ENCODE assay signal across 22 mouse cellular contexts in genomic region chr17:12143948-12144364, GRCm38 (mm10). TPM values are rescaled to one million over a fixed set of nuclear protein-coding genes. Genes with fewer than 3 reads are reported as not detected.
DNase-seq lines count a peak whose midpoint lies in the region; ATAC-seq and TF ChIP-seq lines count a peak whose summit lies in the region.
"Had no signal": no experiment of that assay in that cellular context is flagged by ENCODE, and none has a peak within 500 bp of the region (broad histone marks: within the 10 kb centered on the region; RNA-seq: fewer than 3 reads in every experiment).

No protein-coding gene starts in this region.

- no peak overlapping the region for H3K4me2 ChIP-seq in embryonic facial prominence, embryonic 14.5 days (ENCODE audit: low read depth, low read length)
- H3K4me2 ChIP-seq in liver, postnatal 0 days (ENCODE audit: low read depth, low read length) = no peak overlapping the region
- H3K4me2 ChIP-seq: hindbrain, embryonic 13.5 days; limb, embryonic 12.5 days had no signal

- H3K36me3 ChIP-seq in embryonic facial prominence, embryonic 14.5 days (ENCODE audit: control insufficient read depth, insufficient read depth, low read length) = peaks cover 5% of the 10 kb centered on the region; the same call in 1 of the 2 replicates
- H3K36me3 ChIP-seq in embryonic facial prominence, embryonic 10.5 days (replicated peaks) = peaks cover 49% of the 10 kb centered on the region
- H3K36me3 ChIP-seq in liver, adult 2 months (ENCODE audit: control insufficient read depth, insufficient read depth, low read length) = no peaks in the 10 kb centered on the region
- H3K36me3 ChIP-seq in liver, postnatal 0 days (replicated peaks; ENCODE audit: insufficient read depth, low read length) = no peaks in the 10 kb centered on the region

- WGBS in embryonic facial prominence, embryonic 14.5 days = 66% methylated on average over 5 of the region's 5 CpGs
- 94% methylated on average over 5 of the region's 5 CpGs for WGBS in embryonic facial prominence, embryonic 10.5 days
- 85% methylated on average over 5 of the region's 5 CpGs for WGBS in liver, adult 2 months
- 93% methylated on average over 5 of the region's 5 CpGs for WGBS in liver, postnatal 0 days (ENCODE audit: insufficient replicate concordance)
- WGBS in olfactory bulb, adult 2 months = 41% methylated on average over 5 of the region's 5 CpGs

- H3K9me3 ChIP-seq in embryonic facial prominence, embryonic 14.5 days (ENCODE audit: control insufficient read depth, low read length) = no peaks in the 10 kb centered on the region
- 0 out of 2 replicates have a peak, but pooled peaks cover 3% of the 10 kb centered on the region for H3K9me3 ChIP-seq in embryonic facial prominence, embryonic 10.5 days
- H3K9me3 ChIP-seq in liver, postnatal 0 days (ENCODE audit: low read length) = no peaks in the 10 kb centered on the region
- H3K9me3 ChIP-seq: hindbrain, embryonic 13.5 days; limb, embryonic 12.5 days; midbrain, embryonic 10.5 days had no signal

- H3K27me3 ChIP-seq in embryonic facial prominence, embryonic 14.5 days (replicated peaks; ENCODE audit: control insufficient read depth, insufficient read depth, low read length) = no peaks in the 10 kb centered on the region
- H3K27me3 ChIP-seq in embryonic facial prominence, embryonic 10.5 days (replicated peaks; ENCODE audit: low read depth, poor library complexity, severe bottlenecking) = no peaks in the 10 kb centered on the region
- no peaks in the 10 kb centered on the region for H3K27me3 ChIP-seq in liver, adult 2 months (ENCODE audit: control insufficient read depth, insufficient read depth, low read length)
- no peaks in the 10 kb centered on the region for H3K27me3 ChIP-seq in liver, postnatal 0 days (ENCODE audit: insufficient read depth, low read length)
- H3K27me3 ChIP-seq: hindbrain, embryonic 13.5 days; limb, embryonic 12.5 days had no signal

- no peak for ATAC-seq in embryonic facial prominence, embryonic 14.5 days (ENCODE audit: low read depth)
- no peak for ATAC-seq in liver, postnatal 0 days
- ATAC-seq: activated CD4-positive, CD25-positive, alpha-beta regulatory T cell, adult 4 months had no signal

- no peak for TF ChIP-seq EP300 in liver, postnatal 0 days (IDR thresholded peaks at IDR 0.05; ENCODE audit: low read depth)

- TF ChIP-seq POLR2A in liver, adult 2 months (IDR thresholded peaks at IDR 0.05; ENCODE audit: extremely low read depth, insufficient read depth, low read length) = no peak
- TF ChIP-seq POLR2A in olfactory bulb, adult 2 months (IDR thresholded peaks at IDR 0.05; ENCODE audit: insufficient read depth, low read depth, low read length) = no peak

- peak; percentile 52 for DNase-seq in embryonic facial prominence, embryonic 14.5 days (ENCODE audit: low spot score)
- DNase-seq in embryonic facial prominence, embryonic 10.5 days (ENCODE audit: low spot score) = no peak
- peak; percentile 17 for DNase-seq in liver, adult 2 months (ENCODE audit: extremely low read depth, low read depth, low spot score)
- no peak for DNase-seq in liver, postnatal 0 days
- peak; percentile 64 for DNase-seq in Muller cell, postnatal 12 days (ENCODE audit: inconsistent ontology term)
- no peak for DNase-seq in embryo, embryonic 10.5 days (ENCODE audit: low spot score)
- no peak for DNase-seq in heart, postnatal 10 days
- DNase-seq: adrenal gland, postnatal 14 days; cerebellum, adult 11 months; cerebellum, postnatal 10 days; embryo, embryonic 11 days; gastrocnemius, postnatal 36 days; kidney, adult 9 months; kidney, postnatal 36 days; right cerebral cortex, postnatal 4 days; thymus, postnatal 25 days had no signal

- no peak overlapping the region for H3K4me3 ChIP-seq in embryonic facial prominence, embryonic 14.5 days (ENCODE audit: low read depth, low read length)
- H3K4me3 ChIP-seq in embryonic facial prominence, embryonic 10.5 days = no peak overlapping the region
- no peak overlapping the region for H3K4me3 ChIP-seq in liver, adult 2 months (ENCODE audit: insufficient read depth, low read depth, low read length)
- no peak overlapping the region for H3K4me3 ChIP-seq in liver, postnatal 0 days (ENCODE audit: low read depth, low read length)
- H3K4me3 ChIP-seq in olfactory bulb, adult 2 months (ENCODE audit: insufficient read depth, low read depth, low read length) = no peak overlapping the region
- H3K4me3 ChIP-seq: hindbrain, embryonic 13.5 days; limb, embryonic 12.5 days; midbrain, embryonic 10.5 days had no signal

- no peak for TF ChIP-seq CTCF in liver, adult 2 months (IDR thresholded peaks at IDR 0.05; ENCODE audit: low read depth, low read length)
- no peak for TF ChIP-seq CTCF in liver, postnatal 0 days (IDR thresholded peaks at IDR 0.05; ENCODE audit: low read depth)
- TF ChIP-seq CTCF in olfactory bulb, adult 2 months (IDR thresholded peaks at IDR 0.05; ENCODE audit: insufficient read depth, low read depth, low read length) = no peak

- intact Hi-C loops in heart, postnatal 10 days (cut with DNase I) = no loop called here

- H3K9ac ChIP-seq in embryonic facial prominence, embryonic 14.5 days (ENCODE audit: low read depth, low read length) = no peak overlapping the region
- no peak overlapping the region for H3K9ac ChIP-seq in liver, adult 2 months (ENCODE audit: low read depth, low read length)
- no peak overlapping the region for H3K9ac ChIP-seq in liver, postnatal 0 days (replicated peaks)
- H3K9ac ChIP-seq: hindbrain, embryonic 13.5 days; limb, embryonic 12.5 days had no signal

- no peaks in the 10 kb centered on the region for H3K79me2 ChIP-seq in liver, adult 2 months (ENCODE audit: control insufficient read depth, insufficient read depth, low read length)

- 0 out of 2 replicates have a peak, but pooled peaks cover 5% of the 10 kb centered on the region for H3K4me1 ChIP-seq in embryonic facial prominence, embryonic 14.5 days (ENCODE audit: control insufficient read depth, insufficient read depth, low read length)
- no peaks in the 10 kb centered on the region for H3K4me1 ChIP-seq in embryonic facial prominence, embryonic 10.5 days
- H3K4me1 ChIP-seq in liver, adult 2 months (ENCODE audit: control insufficient read depth, insufficient read depth, low read length) = no peaks in the 10 kb centered on the region
- H3K4me1 ChIP-seq in liver, postnatal 0 days (ENCODE audit: insufficient read depth) = 0 out of 2 replicates have a peak, but pooled peaks cover 4% of the 10 kb centered on the region
- peaks cover 16% of the 10 kb centered on the region for H3K4me1 ChIP-seq in olfactory bulb, adult 2 months (ENCODE audit: control insufficient read depth, insufficient read depth, low read length)
- H3K4me1 ChIP-seq: hindbrain, embryonic 13.5 days; limb, embryonic 12.5 days; midbrain, embryonic 10.5 days had no signal

- peak overlapping the region; percentile 2; the same call in 1 of the 2 replicates for H3K27ac ChIP-seq in embryonic facial prominence, embryonic 14.5 days (replicated peaks; ENCODE audit: low read depth, low read length)
- no peak overlapping the region for H3K27ac ChIP-seq in embryonic facial prominence, embryonic 10.5 days (replicated peaks)
- H3K27ac ChIP-seq in liver, adult 2 months (replicated peaks; ENCODE audit: insufficient read depth, low read depth, low read length) = no peak overlapping the region
- no peak overlapping the region for H3K27ac ChIP-seq in liver, postnatal 0 days (ENCODE audit: low read depth)
- peak overlapping the region; percentile 60; the same call in 1 of the 2 replicates for H3K27ac ChIP-seq in olfactory bulb, adult 2 months (ENCODE audit: insufficient read depth, low read depth, low read length)
- H3K27ac ChIP-seq: hindbrain, embryonic 13.5 days; limb, embryonic 12.5 days; macrophage; midbrain, embryonic 10.5 days had no signal

RNA-seq across cellular contexts. Expression of gene Agpat4, which starts 25.5 kb away (rescaled TPM):
- polyA plus RNA-seq in embryonic facial prominence, embryonic 14.5 days (2014; fragmentation: Nextera tagmentation; extraction: Ambion mirVana) = 19.6 and 23.2 TPM in 2 replicates
- polyA plus RNA-seq in embryonic facial prominence, embryonic 10.5 days (2016; fragmentation: Nextera tagmentation; extraction: Ambion mirVana) = 39.4 and 41.3 TPM in 2 replicates
- total RNA-seq in liver, adult 2 months (2014; rRNA removed) = 1.0 and 1.2 TPM in 2 replicates
- 0.60 and 1.0 TPM in 2 replicates for polyA plus RNA-seq in liver, adult 2 months (2012; rRNA removed)
- 9.3 and 10.2 TPM in 2 replicates for polyA plus RNA-seq in liver, postnatal 0 days (2015; fragmentation: Nextera tagmentation; extraction: Ambion mirVana)
- polyA plus RNA-seq in olfactory bulb, adult 2 months (2012; ENCODE audit: insufficient read depth, insufficient read length, low replicate concordance, missing spikeins) = not detected in 2 replicates
- 10 to 100 TPM in 1 of 2 experiments, 1 to 10 TPM in 1; 8.4 to 10.2 TPM for total RNA-seq in heart, postnatal 10 days (2021)

Comparison
In these comparisons a context has a peak if more than half of its experiments do, and no peak if none do; other contexts are left out.
1. DNase-seq: peak in embryonic facial prominence, embryonic 14.5 days (single experiment), liver, adult 2 months (single experiment) and Muller cell, postnatal 12 days (single experiment); none in embryonic facial prominence, embryonic 10.5 days (single experiment), liver, postnatal 0 days (single experiment), embryo, embryonic 10.5 days (single experiment) and heart, postnatal 10 days (0 of 2).
2. H3K27ac ChIP-seq: peak in embryonic facial prominence, embryonic 14.5 days (single experiment) and olfactory bulb, adult 2 months (single experiment); none in embryonic facial prominence, embryonic 10.5 days (single experiment), liver, adult 2 months (single experiment) and liver, postnatal 0 days (single experiment).